Mouse (Mus musculus): ENCODE data around the gene Scrt2. TPM values are rescaled to one million over a fixed set of nuclear protein-coding genes. Genes with fewer than 3 reads are reported as not detected.

Gene Scrt2
- polyA plus RNA-seq, 1 experiment: 15.4 TPM

- Histone ChIP-seq H3K4me1 (ENCODE audit: control insufficient read depth, insufficient read depth, low read length) (no peaks in the 10 kb centered on the region), H3K27me3 (ENCODE audit: control insufficient read depth, insufficient read depth, low read length) (no peaks in the 10 kb centered on the region), H3K27ac (ENCODE audit: insufficient read depth, low read length) (no peak overlapping the region), H3K4me3 (replicated peaks; ENCODE audit: insufficient read depth, low read depth, low read length) (no peak overlapping the region)
- WGBS: 96% methylated on average over 2 of the region's 2 CpGs
- no peak for DNase-seq
- TF ChIP-seq POLR2A (IDR thresholded peaks at IDR 0.05; ENCODE audit: borderline replicate concordance, insufficient read depth, low read length) (no peak), CTCF (IDR thresholded peaks at IDR 0.05; ENCODE audit: borderline replicate concordance, insufficient read depth, low read depth, low read length) (no peak)
Observed at GRCm38 (mm10) chr2:152069941-152070340, 11.4 kb upstream of the Scrt2 start.

- 76% methylated on average over 2 of the region's 2 CpGs for WGBS
- DNase-seq: no peak
- Histone ChIP-seq H3K27me3 (ENCODE audit: control insufficient read depth, insufficient read depth, low read length) (no peaks in the 10 kb centered on the region), H3K4me3 (replicated peaks; ENCODE audit: insufficient read depth, low read depth, low read length) (no peak overlapping the region), H3K27ac (ENCODE audit: insufficient read depth, low read length) (no peak overlapping the region), H3K4me1 (ENCODE audit: control insufficient read depth, insufficient read depth, low read length) (peaks cover 4% of the 10 kb centered on the region; the same call in 1 of the 2 replicates)
- no peak for TF ChIP-seq CTCF (IDR thresholded peaks at IDR 0.05; ENCODE audit: borderline replicate concordance, insufficient read depth, low read depth, low read length)
- TF ChIP-seq POLR2A (IDR thresholded peaks at IDR 0.05; ENCODE audit: borderline replicate concordance, insufficient read depth, low read length): no peak
Observed at GRCm38 (mm10) chr2:152074521-152074920, 6.8 kb upstream of the Scrt2 start.

- no peak for DNase-seq
- TF ChIP-seq CTCF (IDR thresholded peaks at IDR 0.05; ENCODE audit: borderline replicate concordance, insufficient read depth, low read depth, low read length) (no peak), POLR2A (IDR thresholded peaks at IDR 0.05; ENCODE audit: borderline replicate concordance, insufficient read depth, low read length) (no peak)
- WGBS: 15% methylated on average over 9 of the region's 9 CpGs
Observed at GRCm38 (mm10) chr2:152075294-152075889, 5.9 kb upstream of the Scrt2 start.

GRCm38 (mm10) chr2:152077337-152077736 lies 4.0 kb upstream of the Scrt2 start:
- no peak overlapping the region for H3K4me3 ChIP-seq (replicated peaks; ENCODE audit: insufficient read depth, low read depth, low read length)
- DNase-seq: no peak
- H3K27me3 ChIP-seq (ENCODE audit: control insufficient read depth, insufficient read depth, low read length): no peaks in the 10 kb centered on the region
- no peak for TF ChIP-seq POLR2A (IDR thresholded peaks at IDR 0.05; ENCODE audit: borderline replicate concordance, insufficient read depth, low read length)
- no peak for TF ChIP-seq CTCF (IDR thresholded peaks at IDR 0.05; ENCODE audit: borderline replicate concordance, insufficient read depth, low read depth, low read length)
- WGBS: 66% methylated on average over 3 of the region's 3 CpGs
- H3K27ac ChIP-seq (ENCODE audit: insufficient read depth, low read length): no peak overlapping the region
- peaks cover 8% of the 10 kb centered on the region for H3K4me1 ChIP-seq (ENCODE audit: control insufficient read depth, insufficient read depth, low read length)

More at GRCm38 (mm10) chr2:152075294-152075889, 5.9 kb upstream of the Scrt2 start:
- Histone ChIP-seq H3K4me1 (ENCODE audit: control insufficient read depth, insufficient read depth, low read length) (peaks cover 6% of the 10 kb centered on the region), H3K27ac (ENCODE audit: insufficient read depth, low read length) (no peak overlapping the region), H3K27me3 (ENCODE audit: control insufficient read depth, insufficient read depth, low read length) (no peaks in the 10 kb centered on the region), H3K4me3 (replicated peaks; ENCODE audit: insufficient read depth, low read depth, low read length) (no peak overlapping the region)

- peak; percentile 62 to 73 for DNase-seq
- H3K4me3 ChIP-seq (replicated peaks; ENCODE audit: insufficient read depth, low read depth, low read length): peak overlapping the region; percentile 79
- 2% methylated on average over 80 of the region's 81 CpGs for WGBS
- no peak overlapping the region for H3K27ac ChIP-seq (ENCODE audit: insufficient read depth, low read length)
- no peak for TF ChIP-seq CTCF (IDR thresholded peaks at IDR 0.05; ENCODE audit: borderline replicate concordance, insufficient read depth, low read depth, low read length)
- 0 out of 2 replicates have a peak, but pooled peaks have one; percentile 7 for TF ChIP-seq POLR2A (IDR thresholded peaks at IDR 0.05; ENCODE audit: borderline replicate concordance, insufficient read depth, low read length)
- H3K27me3 ChIP-seq (ENCODE audit: control insufficient read depth, insufficient read depth, low read length): no peaks in the 10 kb centered on the region
- peaks cover 4% of the 10 kb centered on the region; the same call in 1 of the 2 replicates for H3K4me1 ChIP-seq (ENCODE audit: control insufficient read depth, insufficient read depth, low read length)
Observed at GRCm38 (mm10) chr2:152081641-152082448, 516 bp downstream of the Scrt2 start.

- H3K4me1 ChIP-seq (ENCODE audit: control insufficient read depth, insufficient read depth, low read length): peaks cover 4% of the 10 kb centered on the region; the same call in 1 of the 2 replicates
- H3K4me3 ChIP-seq (replicated peaks; ENCODE audit: insufficient read depth, low read depth, low read length): peak overlapping the region; percentile 74
- no peak for DNase-seq
- WGBS: 65% methylated on average over 7 of the region's 7 CpGs
- no peaks in the 10 kb centered on the region for H3K27me3 ChIP-seq (ENCODE audit: control insufficient read depth, insufficient read depth, low read length)
- no peak for TF ChIP-seq POLR2A (IDR thresholded peaks at IDR 0.05; ENCODE audit: borderline replicate concordance, insufficient read depth, low read length)
- no peak for TF ChIP-seq CTCF (IDR thresholded peaks at IDR 0.05; ENCODE audit: borderline replicate concordance, insufficient read depth, low read depth, low read length)
- no peak overlapping the region for H3K27ac ChIP-seq (ENCODE audit: insufficient read depth, low read length)
Observed at GRCm38 (mm10) chr2:152082456-152083285, 1.3 kb downstream of the Scrt2 start.

- no peak for DNase-seq
- no peak for TF ChIP-seq POLR2A (IDR thresholded peaks at IDR 0.05; ENCODE audit: borderline replicate concordance, insufficient read depth, low read length)
- no peak for TF ChIP-seq CTCF (IDR thresholded peaks at IDR 0.05; ENCODE audit: borderline replicate concordance, insufficient read depth, low read depth, low read length)
- Histone ChIP-seq H3K27me3 (ENCODE audit: control insufficient read depth, insufficient read depth, low read length) (no peaks in the 10 kb centered on the region), H3K27ac (ENCODE audit: insufficient read depth, low read length) (no peak overlapping the region), H3K4me1 (ENCODE audit: control insufficient read depth, insufficient read depth, low read length) (peaks cover 4% of the 10 kb centered on the region; the same call in 1 of the 2 replicates), H3K4me3 (replicated peaks; ENCODE audit: insufficient read depth, low read depth, low read length) (peak overlapping the region; percentile 20)
- WGBS: 69% methylated on average over 4 of the region's 4 CpGs
Observed at GRCm38 (mm10) chr2:152083411-152083810, 2.1 kb downstream of the Scrt2 start.
